Mouse (Mus musculus) lung, embryonic 14.5 days (tissue): ENCODE measurements around the gene Afap1. TPM values are rescaled to one million over a fixed set of nuclear protein-coding genes. Genes with fewer than 3 reads are reported as not detected.

ENCODE experiments used
- ATAC-seq: fragments of 200-750 bp; cut with Nextera tagmentation; 2 replicates; pipeline ENCODE4 v1.8.0; 2017; ENCODE audit warnings: mild to moderate bottlenecking, moderate TSS enrichment, moderate library complexity; ENCODE audit not compliant: insufficient read depth
- DNase-seq: peaks from one replicate; pipeline ENCODE4 v3.0.0-alpha.2; 2015
- H3K27ac ChIP-seq: fragments of 300-500 bp; sonication (generic); 2 replicates; pipeline ENCODE4 v1.5.1; 2014; ENCODE audit warnings: low read depth, mild to moderate bottlenecking, moderate library complexity
- H3K27me3 ChIP-seq: fragments of 300-500 bp; sonication (generic); 2 replicates; pipeline ENCODE4 v1.6.1; 2014; ENCODE audit warnings: low read length, control low read depth; ENCODE audit not compliant: insufficient read depth
- H3K36me3 ChIP-seq: fragments of 300-500 bp; sonication (generic); 2 replicates; pipeline ENCODE4 v1.6.1; 2014; ENCODE audit warnings: control low read depth; ENCODE audit not compliant: insufficient read depth
- H3K4me1 ChIP-seq: fragments of 300-500 bp; sonication (generic); 2 replicates; pipeline ENCODE4 v1.6.1; 2014; ENCODE audit warnings: antibody characterized with exemption, control low read depth; ENCODE audit not compliant: insufficient read depth
- H3K4me2 ChIP-seq: fragments of 300-500 bp; sonication (generic); 2 replicates; pipeline ENCODE4 v1.6.1; 2014; ENCODE audit warnings: mild to moderate bottlenecking
- H3K4me3 ChIP-seq: fragments of 300-500 bp; sonication (generic); 2 replicates; pipeline ENCODE4 v1.5.1; 2014; ENCODE audit warnings: low read depth, low read length
- H3K9ac ChIP-seq: fragments of 300-500 bp; sonication (generic); 2 replicates; pipeline ENCODE4 v1.6.1; 2014
- H3K9me3 ChIP-seq: fragments of 300-500 bp; sonication (generic); 2 replicates; pipeline ENCODE4 v1.6.1; 2016; ENCODE audit warnings: low read depth, low read length, control low read depth
- CTCF ChIP-seq: IDR thresholded peaks from 2 replicates; pipeline ENCODE4 v1.5.1; 2016; ENCODE audit warnings: antibody characterized with exemption, low read depth
- WGBS: fragments of 180-500 bp; shearing (Covaris S2); extraction: QIAGEN DNeasy Blood & Tissue Kit; methylation state at CpG from one replicate; pipeline ENCODE4 v1.1.7; 2014; 5-methylcytosine and 5-hydroxymethylcytosine counted together
- polyA plus RNA-seq: library from polyadenylated mRNA; unstranded; fragments of >200 nt; fragmentation: Nextera tagmentation; extraction: Ambion mirVana; gene quantifications from 2 replicates; pipeline ENCODE4 v1.2.1, GENCODE M21; 2014

Gene Afap1
- polyA plus RNA-seq, 1 experiment from 2014 or later: 19.4 TPM

GRCm38 (mm10) chr5:35946841-35947240, 53.7 kb downstream of the Afap1 start:
- H3K4me2 ChIP-seq: no peak overlapping the region
- no peaks in the 10 kb centered on the region for H3K9me3 ChIP-seq
- no peak overlapping the region for H3K9ac ChIP-seq
- peak; percentile 28; the same call in 1 of the 2 replicates for ATAC-seq
- TF ChIP-seq CTCF: no peak
- H3K27me3 ChIP-seq: no peaks in the 10 kb centered on the region
- H3K27ac ChIP-seq: no peak overlapping the region
- DNase-seq: no peak
- no peak overlapping the region for H3K4me3 ChIP-seq
- H3K4me1 ChIP-seq: peaks cover 17% of the 10 kb centered on the region
- H3K36me3 ChIP-seq: peaks cover 52% of the 10 kb centered on the region
- WGBS: 48% methylated on average over 2 of the region's 2 CpGs

GRCm38 (mm10) chr5:35947427-35947826, 54.3 kb downstream of the Afap1 start:
- Histone ChIP-seq H3K36me3 (peaks cover 58% of the 10 kb centered on the region), H3K9ac (no peak overlapping the region), H3K9me3 (no peaks in the 10 kb centered on the region), H3K27me3 (no peaks in the 10 kb centered on the region), H3K4me2 (no peak overlapping the region), H3K4me1 (peaks cover 15% of the 10 kb centered on the region), H3K27ac (no peak overlapping the region), H3K4me3 (no peak overlapping the region)
- ATAC-seq: no peak
- TF ChIP-seq CTCF: peak; percentile 33
- 54% methylated on average over 4 of the region's 4 CpGs for WGBS
- no peak for DNase-seq

- peaks cover 64% of the 10 kb centered on the region for H3K36me3 ChIP-seq
- WGBS: 70% methylated on average over 15 of the region's 15 CpGs
- no peak overlapping the region for H3K4me3 ChIP-seq
- peaks cover 7% of the 10 kb centered on the region; the same call in 1 of the 2 replicates for H3K4me1 ChIP-seq
- H3K9me3 ChIP-seq: no peaks in the 10 kb centered on the region
- peak overlapping the region; percentile 9; the same call in 1 of the 2 replicates for H3K27ac ChIP-seq
- no peak overlapping the region for H3K9ac ChIP-seq
- no peak overlapping the region for H3K4me2 ChIP-seq
- H3K27me3 ChIP-seq: no peaks in the 10 kb centered on the region
- ATAC-seq (no peak), DNase-seq (no peak)
- TF ChIP-seq CTCF: no peak
Measured at GRCm38 (mm10) chr5:35948225-35948975, 55.3 kb downstream of the Afap1 start.

GRCm38 (mm10) chr5:35949061-35949460, 55.9 kb downstream of the Afap1 start:
- no peak for ATAC-seq
- 74% methylated on average over 5 of the region's 5 CpGs for WGBS

GRCm38 (mm10) chr5:35950504-35950903, 57.4 kb downstream of the Afap1 start:
- peaks cover 70% of the 10 kb centered on the region for H3K36me3 ChIP-seq
- H3K27me3 ChIP-seq: no peaks in the 10 kb centered on the region

More at GRCm38 (mm10) chr5:35949061-35949460, 55.9 kb downstream of the Afap1 start:
- H3K4me2 ChIP-seq: no peak overlapping the region
- no peak overlapping the region for H3K9ac ChIP-seq
- peaks cover 5% of the 10 kb centered on the region; the same call in 1 of the 2 replicates for H3K4me1 ChIP-seq
- TF ChIP-seq CTCF: no peak
- DNase-seq: no peak
- no peaks in the 10 kb centered on the region for H3K9me3 ChIP-seq
- H3K27ac ChIP-seq: no peak overlapping the region
- H3K36me3 ChIP-seq: peaks cover 65% of the 10 kb centered on the region
- H3K4me3 ChIP-seq: no peak overlapping the region
- no peaks in the 10 kb centered on the region for H3K27me3 ChIP-seq

GRCm38 (mm10) chr5:35954055-35954718, 61.1 kb downstream of the Afap1 start:
- DNase-seq: no peak
- no peak for TF ChIP-seq CTCF
- WGBS: 73% methylated on average over 12 of the region's 12 CpGs
- Histone ChIP-seq H3K4me1 (no peaks in the 10 kb centered on the region), H3K9me3 (no peaks in the 10 kb centered on the region), H3K27me3 (no peaks in the 10 kb centered on the region), H3K9ac (no peak overlapping the region), H3K4me3 (no peak overlapping the region), H3K4me2 (no peak overlapping the region), H3K27ac (no peak overlapping the region), H3K36me3 (peaks cover 73% of the 10 kb centered on the region)
- ATAC-seq: no peak

More at GRCm38 (mm10) chr5:35950504-35950903, 57.4 kb downstream of the Afap1 start:
- ATAC-seq: no peak
- H3K9me3 ChIP-seq: no peaks in the 10 kb centered on the region
- TF ChIP-seq CTCF: no peak
- no peak overlapping the region for H3K4me2 ChIP-seq
- 0 out of 2 replicates have a peak, but pooled peaks cover 3% of the 10 kb centered on the region for H3K4me1 ChIP-seq
- H3K27ac ChIP-seq: no peak overlapping the region
- 82% methylated on average over 7 of the region's 7 CpGs for WGBS
- H3K4me3 ChIP-seq: no peak overlapping the region
- DNase-seq: no peak
- no peak overlapping the region for H3K9ac ChIP-seq

GRCm38 (mm10) chr5:35956268-35956667, 63.1 kb downstream of the Afap1 start:
- H3K9ac ChIP-seq: no peak overlapping the region
- ATAC-seq: no peak

More at GRCm38 (mm10) chr5:35956268-35956667, 63.1 kb downstream of the Afap1 start:
- no peaks in the 10 kb centered on the region for H3K27me3 ChIP-seq
- no peaks in the 10 kb centered on the region for H3K9me3 ChIP-seq
- H3K4me3 ChIP-seq: no peak overlapping the region
- no peak overlapping the region for H3K27ac ChIP-seq
- H3K4me1 ChIP-seq: no peaks in the 10 kb centered on the region
- DNase-seq: no peak
- peaks cover 67% of the 10 kb centered on the region for H3K36me3 ChIP-seq
- TF ChIP-seq CTCF: no peak
- 83% methylated on average over 1 of the region's 1 CpGs for WGBS
- H3K4me2 ChIP-seq: no peak overlapping the region
